In genomic region chr8:110664202-110664896, GRCm38 (mm10) we compare ENCODE assay signal across 9 mouse cellular contexts. TPM values are rescaled to one million over a fixed set of nuclear protein-coding genes. Genes with fewer than 3 reads are reported as not detected.
DNase-seq lines count a peak whose midpoint lies in the region; ATAC-seq and TF ChIP-seq lines count a peak whose summit lies in the region.
"Had no signal": no experiment of that assay in that cellular context is flagged by ENCODE, and none has a peak within 500 bp of the region (broad histone marks: within the 10 kb centered on the region; RNA-seq: fewer than 3 reads in every experiment).

No protein-coding gene starts in this region.

- ATAC-seq in midbrain, postnatal 0 days (ENCODE audit: low FRiP score), result peak; percentile 90

- TF ChIP-seq CTCF in kidney, adult 2 months (conservative IDR thresholded peaks at IDR 0.05; ENCODE audit: insufficient read depth, insufficient read length, low read depth, low read length), result no peak
- no peak for TF ChIP-seq CTCF in midbrain, postnatal 0 days (IDR thresholded peaks at IDR 0.05)

- H3K9me3 ChIP-seq in midbrain, postnatal 0 days (ENCODE audit: low read length), result no peaks in the 10 kb centered on the region
- H3K9me3 ChIP-seq: embryonic facial prominence, embryonic 12.5 days had no signal

- H3K4me3 ChIP-seq in kidney, adult 2 months (ENCODE audit: insufficient read depth, low read depth, low read length), result no peak overlapping the region
- H3K4me3 ChIP-seq in midbrain, postnatal 0 days (ENCODE audit: low read depth, low read length), result no peak overlapping the region
- H3K4me3 ChIP-seq: embryonic facial prominence, embryonic 12.5 days had no signal

- no peaks in the 10 kb centered on the region for H3K4me1 ChIP-seq in kidney, adult 2 months (ENCODE audit: control insufficient read depth, insufficient read depth, low read length)
- peaks cover 10% of the 10 kb centered on the region; the same call in 1 of the 2 replicates for H3K4me1 ChIP-seq in midbrain, postnatal 0 days (ENCODE audit: insufficient read depth, low read length)

- no peak overlapping the region for H3K9ac ChIP-seq in midbrain, postnatal 0 days (replicated peaks; ENCODE audit: low read length, poor library complexity, severe bottlenecking)
- H3K9ac ChIP-seq: embryonic facial prominence, embryonic 12.5 days had no signal

- TF ChIP-seq POLR2A in kidney, adult 2 months (IDR thresholded peaks at IDR 0.05; ENCODE audit: low read depth, low read length), result no peak

- H3K36me3 ChIP-seq in kidney, adult 2 months (ENCODE audit: control insufficient read depth, insufficient read depth, low read length), result no peaks in the 10 kb centered on the region
- peaks cover 4% of the 10 kb centered on the region for H3K36me3 ChIP-seq in midbrain, postnatal 0 days (ENCODE audit: insufficient read depth, low read length)

- peak; percentile 39 for DNase-seq in kidney, adult 2 months
- no peak for DNase-seq in kidney, adult 18-20 months
- peak; percentile 77 for DNase-seq in cerebellum, adult 8-10 months
- DNase-seq in frontal cortex, adult 2 months (ENCODE audit: extremely low spot score in 1 of 2, low spot score in 1 of 2), result peak; percentile 64 to 76
- DNase-seq in layer of hippocampus, adult 18-20 months (ENCODE audit: low spot score in 2 of 2), result peak; percentile 68 to 74
- DNase-seq in midbrain, postnatal 0 days (ENCODE audit: low spot score), result peak; percentile 87
- no peak for DNase-seq in natural killer cell, adult 2 months (ENCODE audit: low spot score in 2 of 2)
- DNase-seq in spleen, postnatal 4 days (ENCODE audit: low spot score in 2 of 2), result no peak

- 66% methylated on average over 7 of the region's 7 CpGs for WGBS in kidney, adult 2 months
- 36% methylated on average over 7 of the region's 7 CpGs for WGBS in midbrain, postnatal 0 days

- no peak overlapping the region for H3K4me2 ChIP-seq in midbrain, postnatal 0 days (ENCODE audit: low read depth, low read length, poor library complexity, severe bottlenecking)
- H3K4me2 ChIP-seq: embryonic facial prominence, embryonic 12.5 days had no signal

- H3K27ac ChIP-seq in kidney, adult 2 months (ENCODE audit: insufficient read depth, low read depth, low read length), result no peak overlapping the region
- peak overlapping the region; percentile 84 for H3K27ac ChIP-seq in midbrain, postnatal 0 days (ENCODE audit: low read depth, low read length)
- H3K27ac ChIP-seq: embryonic facial prominence, embryonic 12.5 days had no signal

- no peaks in the 10 kb centered on the region for H3K27me3 ChIP-seq in kidney, adult 2 months (replicated peaks; ENCODE audit: control insufficient read depth, insufficient read depth, low read length)
- no peaks in the 10 kb centered on the region for H3K27me3 ChIP-seq in midbrain, postnatal 0 days (ENCODE audit: insufficient read depth, low read length)
- H3K27me3 ChIP-seq: embryonic facial prominence, embryonic 12.5 days had no signal

RNA-seq across cellular contexts. Expression of gene Vac14, which starts 46.0 kb away (rescaled TPM):
- 36.8 and 39.1 TPM in 2 replicates for polyA plus RNA-seq in kidney, adult 2 months (2012; rRNA removed)
- polyA plus RNA-seq in frontal cortex, adult 2 months (2012; rRNA removed), result 27.5 and 28.7 TPM in 2 replicates
- 10 to 100 TPM; 24.4 to 26.1 TPM for total RNA-seq in layer of hippocampus, adult 18-20 months (2021)
- 44.9 and 45.9 TPM in 2 replicates for total RNA-seq in midbrain, postnatal 0 days (2014; rRNA removed)
- 26.7 and 27.2 TPM in 2 replicates for polyA plus RNA-seq in midbrain, postnatal 0 days (2015; fragmentation: Nextera tagmentation; extraction: Ambion mirVana)

RNA-seq across cellular contexts. Expression of gene Mtss1l, which starts 56.9 kb away (rescaled TPM):
- polyA plus RNA-seq in kidney, adult 2 months (2012; rRNA removed), result 23.0 and 25.2 TPM in 2 replicates
- 202 and 212 TPM in 2 replicates for polyA plus RNA-seq in frontal cortex, adult 2 months (2012; rRNA removed)
- total RNA-seq in layer of hippocampus, adult 18-20 months (2021), result 100 to 1,000 TPM; 213 to 214 TPM
- 90.5 and 101 TPM in 2 replicates for total RNA-seq in midbrain, postnatal 0 days (2014; rRNA removed)
- polyA plus RNA-seq in midbrain, postnatal 0 days (2015; fragmentation: Nextera tagmentation; extraction: Ambion mirVana), result 35.2 and 37.7 TPM in 2 replicates

Comparison
In these comparisons a context has a peak if more than half of its experiments do, and no peak if none do; other contexts are left out.
1. DNase-seq: peak in kidney, adult 2 months (single experiment), cerebellum, adult 8-10 months (single experiment), frontal cortex, adult 2 months (2 of 2), layer of hippocampus, adult 18-20 months (2 of 2) and midbrain, postnatal 0 days (single experiment); none in kidney, adult 18-20 months (single experiment), natural killer cell, adult 2 months (0 of 2) and spleen, postnatal 4 days (0 of 2).